Mouse (Mus musculus) large intestine, adult 2 months (tissue): ENCODE measurements at regions not wholly inside any gene's neighbourhood (a gene's known extent, or its start where the extent isn't known, plus 50 kb on each side); places are given as distances from the start of the nearest gene placed in this dataset.

Source experiments
- DNase-seq: peaks from one replicate; pipeline ENCODE4 v3.0.0-alpha.2; 2012; ENCODE audit warnings: low read depth, low spot score
- WGBS: fragments of 180-500 bp; shearing (Covaris S2); methylation state at CpG from one replicate; pipeline ENCODE4 v1.1.7; 2018; 5-methylcytosine and 5-hydroxymethylcytosine counted together

GRCm38 (mm10) chr4:47704607-47705006 is 230.1 kb downstream of the Sec61b start:
- DNase-seq: no peak
- WGBS: 58% methylated on average over 4 of the region's 4 CpGs

DNA sequence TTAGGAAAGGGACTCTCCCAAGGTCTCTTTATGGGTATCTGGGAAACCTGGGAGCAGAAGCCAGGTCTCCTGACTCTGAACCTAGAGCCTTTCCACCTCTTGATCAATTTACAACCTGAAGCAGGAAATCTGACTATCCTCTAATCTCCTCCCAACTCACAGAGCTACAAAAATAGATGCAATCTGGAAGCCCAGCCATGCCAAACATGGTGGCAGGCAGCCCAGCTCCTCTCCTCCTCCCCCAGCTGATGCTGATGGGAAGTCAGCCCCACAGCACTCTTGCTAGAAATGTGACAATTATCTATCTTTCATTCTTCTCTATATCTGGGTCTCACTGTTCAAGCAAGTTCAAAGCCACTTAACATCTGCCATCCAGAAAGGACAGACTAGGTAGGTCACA is 233.5 kb downstream of the Sec61b start:
- DNase-seq: no peak

DNA sequence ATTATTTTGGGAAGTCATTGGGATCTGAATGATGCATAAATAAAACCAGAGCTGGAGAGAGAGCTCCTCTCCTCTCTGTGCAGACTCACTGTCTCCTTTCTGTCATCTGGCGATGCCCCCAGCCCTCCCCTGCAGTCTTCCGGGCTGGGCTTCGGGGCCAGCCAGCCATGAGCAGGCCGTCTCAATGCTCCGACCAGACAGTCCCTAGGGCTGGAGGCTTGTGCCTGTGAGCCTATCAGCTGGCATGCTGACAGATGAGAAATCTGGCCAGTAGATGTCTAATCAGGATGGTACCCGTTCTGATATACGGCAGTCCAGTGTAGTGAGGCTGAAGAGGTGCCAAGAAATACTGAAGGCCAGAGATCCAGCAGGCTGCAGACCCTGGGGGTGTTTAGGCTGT is 238.9 kb downstream of the Sec61b start:
- 65% methylated on average over 7 of the region's 7 CpGs for WGBS
- DNase-seq: no peak

DNA sequence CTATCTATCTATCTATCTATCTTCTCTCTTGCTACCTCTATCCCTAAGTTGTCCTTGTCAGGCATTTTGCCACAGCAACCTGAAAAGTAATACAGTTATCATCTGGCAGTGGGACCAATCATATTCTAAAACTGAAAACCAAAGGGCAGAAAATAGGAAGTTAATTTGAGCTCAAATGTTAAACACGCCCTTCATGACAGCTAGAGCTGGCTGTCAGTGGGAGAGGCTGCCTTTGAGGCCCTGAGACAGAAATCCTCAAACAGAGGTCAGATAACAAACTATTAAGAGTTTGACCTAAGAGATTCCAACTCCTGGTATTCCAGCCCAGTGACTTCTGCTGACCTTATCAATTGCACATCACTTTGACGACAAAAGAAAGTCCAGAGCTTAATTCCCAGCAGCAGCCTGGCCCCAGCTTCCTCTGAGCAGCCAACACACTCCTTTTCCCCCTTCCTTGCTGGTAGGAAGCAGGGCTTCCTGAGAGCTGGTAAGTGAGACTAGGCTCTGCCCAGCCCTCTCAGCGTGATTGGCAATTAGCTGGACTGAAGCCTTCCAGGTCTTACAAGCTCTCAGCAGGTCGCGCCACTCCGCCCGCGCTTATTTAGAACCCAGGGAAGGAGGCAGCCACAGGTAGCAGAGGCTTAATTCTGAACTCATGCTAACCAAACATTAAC is 250.0 kb downstream of the Sec61b start:
- WGBS: 34% methylated on average over 8 of the region's 8 CpGs
- no peak for DNase-seq

- WGBS: 27% methylated on average over 3 of the region's 3 CpGs
- no peak for DNase-seq
These were observed 250.5 kb downstream of the Sec61b start for GRCm38 (mm10) chr4:47725005-47725340.

- WGBS: 72% methylated on average over 8 of the region's 8 CpGs
These were observed 272.2 kb downstream of the Sec61b start for GRCm38 (mm10) chr4:47746498-47747190.

GRCm38 (mm10) chr4:47772230-47772920 is 272.6 kb upstream of the Nr4a3 start:
- no peak for DNase-seq
- 76% methylated on average over 6 of the region's 6 CpGs for WGBS

More at GRCm38 (mm10) chr4:47746498-47747190, 272.2 kb downstream of the Sec61b start:
- DNase-seq: no peak

GRCm38 (mm10) chr4:47774664-47775063 is 270.3 kb upstream of the Nr4a3 start:
- WGBS: 46% methylated on average over 5 of the region's 5 CpGs
- DNase-seq: no peak

- 78% methylated on average over 4 of the region's 4 CpGs for WGBS
- no peak for DNase-seq
These were observed 263.9 kb upstream of the Nr4a3 start for GRCm38 (mm10) chr4:47781039-47781438.

DNA sequence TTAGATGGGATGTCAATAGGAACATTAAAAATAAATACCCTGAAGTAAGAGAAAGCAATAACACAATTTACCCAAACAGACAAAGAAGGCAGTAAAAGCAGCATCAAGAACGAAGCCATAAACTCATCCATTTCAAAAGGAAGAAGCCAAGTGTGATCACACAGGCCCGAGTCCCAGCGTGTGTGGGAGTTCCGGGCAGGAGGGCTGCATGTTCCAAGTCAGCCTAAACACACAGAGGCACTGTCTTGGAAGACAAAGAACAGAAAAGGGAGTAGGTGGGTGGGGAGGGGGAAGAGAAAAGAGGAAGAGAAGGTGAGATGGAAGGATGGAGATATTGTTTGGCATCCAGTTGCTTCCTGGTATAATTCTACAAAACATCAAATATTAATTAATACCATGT is 248.0 kb upstream of the Nr4a3 start:
- 46% methylated on average over 4 of the region's 4 CpGs for WGBS
- no peak for DNase-seq

DNA sequence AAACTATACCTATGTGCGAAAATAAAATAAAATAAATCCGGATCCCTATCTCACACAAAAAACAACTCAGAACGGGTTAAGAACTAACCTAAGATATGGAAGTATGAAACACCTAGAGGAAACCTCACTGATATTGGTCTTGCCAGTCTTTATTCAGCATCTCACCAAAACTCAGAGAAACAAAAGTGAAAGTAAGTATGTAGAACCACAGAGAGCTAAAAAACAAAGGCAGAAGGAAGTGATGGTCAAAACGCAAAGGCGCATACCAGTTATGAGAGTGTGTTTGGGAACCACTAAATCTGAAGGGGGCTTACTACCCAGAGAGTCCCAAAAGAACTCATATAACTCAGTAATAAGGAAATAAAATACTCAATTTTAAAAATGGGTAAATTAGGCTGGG is 245.8 kb upstream of the Nr4a3 start:
- DNase-seq: no peak
- WGBS: 86% methylated on average over 5 of the region's 5 CpGs

DNA sequence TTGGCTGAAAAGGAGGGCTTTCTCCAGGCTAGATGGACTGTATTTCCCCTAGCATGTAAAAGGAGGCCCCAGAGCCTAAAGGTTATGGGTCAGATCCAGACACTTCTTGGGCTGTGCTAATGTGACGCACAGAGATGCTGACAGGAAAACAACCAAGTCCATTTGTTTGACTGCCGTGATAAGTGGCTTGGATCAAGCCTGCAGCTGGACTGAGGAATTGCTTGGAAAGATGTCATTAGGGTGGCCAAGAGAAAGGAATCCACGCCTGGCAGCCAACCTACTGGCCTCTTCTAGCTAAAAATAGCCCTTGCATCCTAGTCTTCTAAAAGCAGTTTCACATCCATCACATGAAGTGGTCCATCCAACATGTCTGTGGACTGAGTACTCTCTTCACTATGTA is 241.8 kb upstream of the Nr4a3 start:
- no peak for DNase-seq
- 70% methylated on average over 3 of the region's 3 CpGs for WGBS

GRCm38 (mm10) chr4:47807877-47808276 is 237.1 kb upstream of the Nr4a3 start:
- WGBS: 17% methylated on average over 3 of the region's 3 CpGs
- DNase-seq: no peak

DNA sequence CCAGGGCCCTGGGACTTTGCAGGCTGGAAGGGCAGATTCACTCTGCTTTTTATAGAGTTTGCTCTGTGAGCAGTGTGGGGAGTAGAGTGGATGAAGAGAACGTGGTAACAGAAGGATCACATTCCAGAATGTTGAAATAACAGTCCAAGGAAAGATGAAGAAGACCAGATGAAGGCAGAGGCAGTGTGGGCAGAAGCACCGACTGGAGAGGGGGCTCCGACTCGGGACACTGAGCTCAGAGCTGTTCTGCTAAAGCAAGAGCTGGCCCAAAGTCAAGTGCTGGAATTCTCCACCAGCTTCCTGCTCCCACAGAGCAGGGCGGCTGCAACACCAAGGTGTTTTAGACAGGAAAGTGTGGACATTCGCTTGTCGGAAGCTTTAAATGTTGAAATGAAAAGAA is 230.9 kb upstream of the Nr4a3 start:
- DNase-seq: no peak
- 57% methylated on average over 7 of the region's 7 CpGs for WGBS

DNA sequence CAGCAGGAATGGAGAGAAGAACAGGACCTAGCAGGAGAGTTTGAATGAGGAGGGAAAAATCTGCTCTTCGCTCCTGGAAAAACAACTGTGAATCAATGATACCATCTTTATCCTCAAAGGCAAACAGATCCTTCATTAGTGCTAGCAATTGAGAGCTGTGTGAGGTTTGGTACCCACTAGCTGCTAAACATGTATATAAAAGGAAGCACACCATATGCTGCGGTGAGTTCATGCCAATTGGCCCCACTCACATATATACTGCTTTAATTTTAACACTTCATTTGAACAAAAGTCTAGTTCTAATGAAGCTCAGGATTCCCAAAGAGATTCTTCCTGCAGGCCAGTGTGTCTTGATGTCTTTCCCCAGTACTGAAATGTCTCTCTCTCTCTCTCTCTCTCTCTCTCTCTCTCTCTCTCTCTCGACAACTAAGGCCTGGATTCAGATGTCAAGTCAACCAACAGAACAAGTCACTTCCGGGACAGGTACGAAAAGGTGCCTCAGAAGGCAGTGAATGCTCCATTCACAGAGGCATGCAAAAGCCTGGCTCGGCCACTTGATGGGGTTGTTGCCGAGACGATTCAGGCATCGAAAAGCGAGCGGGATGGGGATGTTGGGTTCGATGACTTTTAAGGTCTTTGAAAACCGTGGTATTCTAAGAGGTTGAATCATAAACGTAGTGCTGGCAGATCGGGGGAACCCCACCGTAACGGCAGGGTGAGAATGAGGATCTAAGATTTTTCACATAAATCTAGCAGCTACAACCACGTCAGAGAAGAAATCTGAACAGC is 226.4 kb upstream of the Nr4a3 start:
- 86% methylated on average over 18 of the region's 18 CpGs for WGBS
- DNase-seq: no peak

DNA sequence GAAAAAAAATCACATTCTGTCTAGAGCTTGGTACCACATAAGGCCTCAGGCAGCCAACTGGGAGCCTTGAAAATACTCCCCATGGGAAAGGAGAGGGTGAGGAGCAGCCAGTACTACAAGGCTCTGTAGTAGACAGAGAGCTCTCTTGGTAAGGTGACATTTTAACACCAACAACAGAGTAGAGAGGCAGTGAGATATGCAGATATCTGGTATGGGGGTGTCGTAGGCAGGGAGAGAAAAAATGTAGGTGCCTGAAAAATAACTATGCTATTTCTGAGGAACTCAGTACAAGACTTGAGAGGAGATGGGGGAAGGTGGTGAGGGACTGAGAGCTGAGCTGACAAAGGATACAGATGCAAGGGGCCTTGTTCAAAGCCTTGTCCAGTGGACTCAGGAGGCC is 224.4 kb upstream of the Nr4a3 start:
- no peak for DNase-seq
- WGBS: 91% methylated on average over 1 of the region's 1 CpGs

DNA sequence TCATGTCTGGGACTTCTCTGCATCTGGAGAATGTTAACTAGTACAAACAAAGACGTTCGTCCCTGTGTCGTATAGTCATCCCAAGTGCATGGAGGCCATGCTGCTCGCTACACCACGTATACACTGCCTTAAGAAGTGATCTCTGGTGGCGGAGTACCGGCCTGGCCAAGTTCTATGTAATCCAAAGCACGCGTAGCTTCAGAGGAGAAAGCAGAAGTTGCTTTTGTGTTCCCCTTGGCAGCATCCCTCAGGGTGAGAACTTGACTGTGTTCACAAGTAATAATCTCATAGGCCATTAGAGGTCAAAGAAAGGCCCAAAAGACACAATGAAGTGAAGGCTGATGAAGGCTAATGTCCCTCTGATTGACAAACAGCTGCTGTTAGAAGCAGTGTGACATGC is 221.7 kb upstream of the Nr4a3 start:
- WGBS: 70% methylated on average over 9 of the region's 9 CpGs

GRCm38 (mm10) chr4:47824083-47824482 is 220.9 kb upstream of the Nr4a3 start:
- no peak for DNase-seq
- WGBS: 87% methylated on average over 15 of the region's 15 CpGs

More for the DNA sequence above, 221.7 kb upstream of the Nr4a3 start:
- no peak for DNase-seq

DNA sequence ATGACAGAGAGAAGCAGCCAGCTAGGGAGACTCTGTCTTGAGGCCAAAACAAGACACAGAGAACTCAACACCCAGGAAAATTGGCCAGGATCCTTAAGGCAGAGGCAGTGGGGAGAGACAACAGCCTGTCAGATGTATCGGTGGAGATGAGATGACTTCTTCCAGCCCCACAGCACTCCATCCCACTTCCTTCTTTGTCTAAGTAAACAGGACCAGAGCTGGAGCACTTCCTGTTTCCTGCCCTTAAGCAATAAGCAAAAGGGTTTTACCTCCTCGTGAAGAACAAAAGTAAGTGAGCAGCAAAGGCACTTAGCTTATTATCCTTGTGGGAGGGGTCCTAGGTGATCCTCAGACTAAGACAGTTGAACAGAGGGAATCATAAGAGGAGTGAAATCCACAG is 212.0 kb upstream of the Nr4a3 start:
- 23% methylated on average over 2 of the region's 2 CpGs for WGBS
- no peak for DNase-seq

DNA sequence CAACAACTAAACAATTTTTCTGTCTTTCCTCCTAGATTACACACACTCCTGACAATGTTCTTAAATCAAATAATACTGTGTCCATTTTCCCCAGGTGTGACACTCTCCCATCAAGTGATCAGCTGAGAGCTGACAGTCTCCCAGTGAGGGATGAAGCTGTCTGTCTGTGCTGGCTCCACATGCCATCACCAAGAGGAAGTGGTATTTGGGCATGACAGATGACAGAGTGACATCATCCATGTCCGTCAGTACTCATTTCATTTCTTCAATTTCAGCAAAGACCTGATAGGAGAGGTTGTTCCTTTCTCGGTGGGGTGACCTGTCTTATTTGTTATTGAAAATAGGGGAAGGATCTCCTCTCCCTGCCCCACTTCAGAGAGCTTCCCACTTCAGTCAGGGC is 206.5 kb upstream of the Nr4a3 start:
- WGBS: 63% methylated on average over 2 of the region's 2 CpGs
- no peak for DNase-seq
